Mouse (Mus musculus): ENCODE measurements at regions not wholly inside any gene's neighbourhood (a gene's known extent, or its start where the extent isn't known, plus 50 kb on each side); places are given as distances from the start of the nearest gene placed in this dataset.

- TF ChIP-seq CTCF (IDR thresholded peaks at IDR 0.05; ENCODE audit: borderline replicate concordance, insufficient read depth, low read length) (no peak), POLR2A (IDR thresholded peaks at IDR 0.05; ENCODE audit: low read depth, low read length) (no peak)
- Histone ChIP-seq H3K4me3 (ENCODE audit: insufficient read depth, low read length) (no peak overlapping the region), H3K27ac (ENCODE audit: insufficient read depth, low read length) (no peak overlapping the region), H3K4me1 (ENCODE audit: control insufficient read depth, insufficient read depth, low read length) (no peaks in the 10 kb centered on the region)
Measured at GRCm38 (mm10) chr17:48610806-48611205, 156.1 kb downstream of the Unc5cl start.

GRCm38 (mm10) chr17:48613491-48613890, 158.8 kb downstream of the Unc5cl start:
- TF ChIP-seq CTCF (IDR thresholded peaks at IDR 0.05; ENCODE audit: borderline replicate concordance, insufficient read depth, low read length) (no peak), POLR2A (IDR thresholded peaks at IDR 0.05; ENCODE audit: low read depth, low read length) (no peak)
- Histone ChIP-seq H3K27ac (ENCODE audit: insufficient read depth, low read length) (no peak overlapping the region), H3K4me1 (ENCODE audit: control insufficient read depth, insufficient read depth, low read length) (no peaks in the 10 kb centered on the region), H3K4me3 (ENCODE audit: insufficient read depth, low read length) (no peak overlapping the region)

- Histone ChIP-seq H3K4me1 (ENCODE audit: control insufficient read depth, insufficient read depth, low read length) (no peaks in the 10 kb centered on the region), H3K4me3 (ENCODE audit: insufficient read depth, low read length) (no peak overlapping the region), H3K27ac (ENCODE audit: insufficient read depth, low read length) (no peak overlapping the region)
- no peak for TF ChIP-seq CTCF (IDR thresholded peaks at IDR 0.05; ENCODE audit: borderline replicate concordance, insufficient read depth, low read length)
- no peak for TF ChIP-seq POLR2A (IDR thresholded peaks at IDR 0.05; ENCODE audit: low read depth, low read length)
Measured at GRCm38 (mm10) chr17:48615248-48615647, 160.5 kb downstream of the Unc5cl start.

- H3K4me1 ChIP-seq (ENCODE audit: control insufficient read depth, insufficient read depth, low read length), result no peaks in the 10 kb centered on the region
- no peak overlapping the region for H3K4me3 ChIP-seq (ENCODE audit: insufficient read depth, low read length)
- H3K27ac ChIP-seq (ENCODE audit: insufficient read depth, low read length), result no peak overlapping the region
- TF ChIP-seq CTCF (IDR thresholded peaks at IDR 0.05; ENCODE audit: borderline replicate concordance, insufficient read depth, low read length), result no peak
- TF ChIP-seq POLR2A (IDR thresholded peaks at IDR 0.05; ENCODE audit: low read depth, low read length), result no peak
Measured at GRCm38 (mm10) chr17:48616205-48616604, 161.5 kb downstream of the Unc5cl start.

- Histone ChIP-seq H3K4me1 (ENCODE audit: control insufficient read depth, insufficient read depth, low read length) (no peaks in the 10 kb centered on the region), H3K27ac (ENCODE audit: insufficient read depth, low read length) (no peak overlapping the region), H3K4me3 (ENCODE audit: insufficient read depth, low read length) (no peak overlapping the region)
- TF ChIP-seq CTCF (IDR thresholded peaks at IDR 0.05; ENCODE audit: borderline replicate concordance, insufficient read depth, low read length) (no peak), POLR2A (IDR thresholded peaks at IDR 0.05; ENCODE audit: low read depth, low read length) (no peak)
Measured at GRCm38 (mm10) chr17:48620896-48621295, 166.2 kb downstream of the Unc5cl start.

- no peak overlapping the region for H3K27ac ChIP-seq (ENCODE audit: insufficient read depth, low read length)
- TF ChIP-seq POLR2A (IDR thresholded peaks at IDR 0.05; ENCODE audit: low read depth, low read length) (no peak), CTCF (IDR thresholded peaks at IDR 0.05; ENCODE audit: borderline replicate concordance, insufficient read depth, low read length) (no peak)
- H3K4me1 ChIP-seq (ENCODE audit: control insufficient read depth, insufficient read depth, low read length), result no peaks in the 10 kb centered on the region
- H3K4me3 ChIP-seq (ENCODE audit: insufficient read depth, low read length), result no peak overlapping the region
Measured at GRCm38 (mm10) chr17:48621676-48622075, 167.0 kb downstream of the Unc5cl start.

GRCm38 (mm10) chr17:48624937-48625336, 170.2 kb downstream of the Unc5cl start:
- H3K27ac ChIP-seq (ENCODE audit: insufficient read depth, low read length), result no peak overlapping the region
- no peak overlapping the region for H3K4me3 ChIP-seq (ENCODE audit: insufficient read depth, low read length)
- no peaks in the 10 kb centered on the region for H3K4me1 ChIP-seq (ENCODE audit: control insufficient read depth, insufficient read depth, low read length)
- TF ChIP-seq POLR2A (IDR thresholded peaks at IDR 0.05; ENCODE audit: low read depth, low read length), result no peak
- TF ChIP-seq CTCF (IDR thresholded peaks at IDR 0.05; ENCODE audit: borderline replicate concordance, insufficient read depth, low read length), result no peak

- TF ChIP-seq POLR2A (IDR thresholded peaks at IDR 0.05; ENCODE audit: low read depth, low read length), result no peak
- TF ChIP-seq CTCF (IDR thresholded peaks at IDR 0.05; ENCODE audit: borderline replicate concordance, insufficient read depth, low read length), result no peak
- Histone ChIP-seq H3K27ac (ENCODE audit: insufficient read depth, low read length) (no peak overlapping the region), H3K4me3 (ENCODE audit: insufficient read depth, low read length) (no peak overlapping the region), H3K4me1 (ENCODE audit: control insufficient read depth, insufficient read depth, low read length) (no peaks in the 10 kb centered on the region)
Measured at GRCm38 (mm10) chr17:48625971-48626370, 171.3 kb downstream of the Unc5cl start.

GRCm38 (mm10) chr17:48639611-48640010, 184.9 kb downstream of the Unc5cl start:
- H3K4me3 ChIP-seq (ENCODE audit: insufficient read depth, low read length), result no peak overlapping the region
- H3K4me1 ChIP-seq (ENCODE audit: control insufficient read depth, insufficient read depth, low read length), result no peaks in the 10 kb centered on the region
- no peak for TF ChIP-seq CTCF (IDR thresholded peaks at IDR 0.05; ENCODE audit: borderline replicate concordance, insufficient read depth, low read length)
- no peak for TF ChIP-seq POLR2A (IDR thresholded peaks at IDR 0.05; ENCODE audit: low read depth, low read length)
- no peak overlapping the region for H3K27ac ChIP-seq (ENCODE audit: insufficient read depth, low read length)

- Histone ChIP-seq H3K27ac (ENCODE audit: insufficient read depth, low read length) (no peak overlapping the region), H3K4me3 (ENCODE audit: insufficient read depth, low read length) (no peak overlapping the region), H3K4me1 (ENCODE audit: control insufficient read depth, insufficient read depth, low read length) (no peaks in the 10 kb centered on the region)
- TF ChIP-seq POLR2A (IDR thresholded peaks at IDR 0.05; ENCODE audit: low read depth, low read length), result no peak
- no peak for TF ChIP-seq CTCF (IDR thresholded peaks at IDR 0.05; ENCODE audit: borderline replicate concordance, insufficient read depth, low read length)
Measured at GRCm38 (mm10) chr17:48643533-48644019, 188.9 kb downstream of the Unc5cl start.

- no peak for TF ChIP-seq POLR2A (IDR thresholded peaks at IDR 0.05; ENCODE audit: low read depth, low read length)
- TF ChIP-seq CTCF (IDR thresholded peaks at IDR 0.05; ENCODE audit: borderline replicate concordance, insufficient read depth, low read length), result no peak
- no peak overlapping the region for H3K27ac ChIP-seq (ENCODE audit: insufficient read depth, low read length)
- H3K4me3 ChIP-seq (ENCODE audit: insufficient read depth, low read length), result no peak overlapping the region
- H3K4me1 ChIP-seq (ENCODE audit: control insufficient read depth, insufficient read depth, low read length), result no peaks in the 10 kb centered on the region
Measured at GRCm38 (mm10) chr17:48645056-48645455, 190.4 kb downstream of the Unc5cl start.
